Mouse (Mus musculus) midbrain, embryonic 11.5 days (tissue): Measurements from ENCODE around the gene Atp6v0e. TPM values are rescaled to one million over a fixed set of nuclear protein-coding genes. Genes with fewer than 3 reads are reported as not detected.

Experiments used
- ATAC-seq: fragments of 200-750 bp; cut with Nextera tagmentation; 2 replicates; pipeline ENCODE4 v1.8.0; 2017; ENCODE audit warnings: moderate TSS enrichment, moderate library complexity; ENCODE audit not compliant: low FRiP score
- DNase-seq: peaks from one replicate; pipeline ENCODE4 v3.0.0; 2015; ENCODE audit warnings: low spot score; ENCODE audit errors: missing footprints
- H3K27ac ChIP-seq: fragments of 300-500 bp; sonication (generic); 2 replicates; pipeline ENCODE4 v1.5.1; 2014; ENCODE audit warnings: low read depth, low read length
- H3K27me3 ChIP-seq: fragments of 300-500 bp; sonication (generic); 2 replicates; pipeline ENCODE4 v1.6.1; 2014; ENCODE audit warnings: mild to moderate bottlenecking, low read length, moderate library complexity, mixed read lengths; ENCODE audit not compliant: control insufficient read depth, insufficient read depth
- H3K36me3 ChIP-seq: fragments of 300-500 bp; sonication (generic); 2 replicates; pipeline ENCODE4 v1.6.1; 2014; ENCODE audit warnings: mild to moderate bottlenecking, low read length, moderate library complexity, mixed read lengths; ENCODE audit not compliant: control insufficient read depth, insufficient read depth
- H3K4me1 ChIP-seq: fragments of 300-500 bp; sonication (generic); 2 replicates; pipeline ENCODE4 v1.6.1; 2014; ENCODE audit warnings: low read length; ENCODE audit not compliant: control insufficient read depth, insufficient read depth
- H3K4me2 ChIP-seq: fragments of 300-500 bp; sonication (generic); 2 replicates; pipeline ENCODE4 v1.6.1; 2014; ENCODE audit warnings: mild to moderate bottlenecking, moderate library complexity
- H3K4me3 ChIP-seq: fragments of 300-500 bp; sonication (generic); 2 replicates; pipeline ENCODE4 v1.5.1; 2014; ENCODE audit warnings: low read depth, low read length
- H3K9ac ChIP-seq: fragments of 300-500 bp; sonication (generic); 2 replicates; pipeline ENCODE4 v1.6.1; 2014; ENCODE audit warnings: low read length
- H3K9me3 ChIP-seq: fragments of 300-500 bp; sonication (generic); 2 replicates; pipeline ENCODE4 v1.6.1; 2016; ENCODE audit warnings: low read length; ENCODE audit not compliant: control insufficient read depth
- WGBS: fragments of 180-500 bp; shearing (Covaris S2); extraction: QIAGEN DNeasy Blood & Tissue Kit; methylation state at CpG from one replicate; pipeline ENCODE4 v1.1.7; 2014; 5-methylcytosine and 5-hydroxymethylcytosine counted together
- polyA plus RNA-seq: library from polyadenylated mRNA; unstranded; fragments of >200 nt; fragmentation: Nextera tagmentation; extraction: Ambion mirVana; gene quantifications from 2 replicates; pipeline ENCODE4 v1.2.1, GENCODE M21; 2014

Atp6v0e gene
- polyA plus RNA-seq, 1 experiment from 2014 or later = 104 TPM

- H3K27ac ChIP-seq = peak overlapping the region; percentile 73
- ATAC-seq = peak; percentile 98
- WGBS = under 1% methylated on average over 57 of the region's 75 CpGs
Measured at GRCm38 (mm10) chr17:26715916-26716717, 53.1 kb downstream of the Atp6v0e start.

GRCm38 (mm10) chr17:26717868-26718267 lies 54.8 kb downstream of the Atp6v0e start:
- Histone ChIP-seq H3K4me3 (no peak overlapping the region), H3K9me3 (no peaks in the 10 kb centered on the region), H3K4me2 (no peak overlapping the region), H3K27me3 (no peaks in the 10 kb centered on the region), H3K4me1 (no peaks in the 10 kb centered on the region; the same call in 1 of the 2 replicates), H3K9ac (no peak overlapping the region), H3K27ac (no peak overlapping the region), H3K36me3 (no peaks in the 10 kb centered on the region)
- ATAC-seq (no peak), DNase-seq (no peak)
- WGBS = 55% methylated on average over 2 of the region's 2 CpGs

More at GRCm38 (mm10) chr17:26715916-26716717, 53.1 kb downstream of the Atp6v0e start:
- DNase-seq = peak; percentile 99
- Histone ChIP-seq H3K4me3 (peak overlapping the region; percentile 92), H3K9ac (peak overlapping the region; percentile 76), H3K27me3 (no peaks in the 10 kb centered on the region), H3K9me3 (no peaks in the 10 kb centered on the region), H3K4me1 (no peaks in the 10 kb centered on the region; the same call in 1 of the 2 replicates), H3K36me3 (no peaks in the 10 kb centered on the region), H3K4me2 (peak overlapping the region; percentile 66)

GRCm38 (mm10) chr17:26719405-26719804 lies 56.4 kb downstream of the Atp6v0e start:
- Histone ChIP-seq H3K9ac (no peak overlapping the region), H3K4me3 (no peak overlapping the region), H3K27me3 (no peaks in the 10 kb centered on the region), H3K9me3 (no peaks in the 10 kb centered on the region), H3K27ac (no peak overlapping the region), H3K4me2 (no peak overlapping the region), H3K36me3 (no peaks in the 10 kb centered on the region), H3K4me1 (no peaks in the 10 kb centered on the region; the same call in 1 of the 2 replicates)
- DNase-seq (no peak), ATAC-seq (no peak)

- Histone ChIP-seq H3K36me3 (no peaks in the 10 kb centered on the region), H3K4me2 (no peak overlapping the region), H3K27ac (no peak overlapping the region), H3K4me3 (no peak overlapping the region), H3K9me3 (no peaks in the 10 kb centered on the region), H3K9ac (no peak overlapping the region), H3K4me1 (no peaks in the 10 kb centered on the region; the same call in 1 of the 2 replicates), H3K27me3 (no peaks in the 10 kb centered on the region)
- DNase-seq (no peak), ATAC-seq (no peak)
- 73% methylated on average over 2 of the region's 2 CpGs for WGBS
Measured at GRCm38 (mm10) chr17:26721802-26722201, 58.8 kb downstream of the Atp6v0e start.

GRCm38 (mm10) chr17:26724790-26725189 lies 61.8 kb downstream of the Atp6v0e start:
- no peaks in the 10 kb centered on the region for H3K4me1 ChIP-seq
- 63% methylated on average over 1 of the region's 1 CpGs for WGBS
- no peak for DNase-seq
- H3K27ac ChIP-seq = no peak overlapping the region
- H3K9ac ChIP-seq = no peak overlapping the region
- H3K36me3 ChIP-seq = no peaks in the 10 kb centered on the region
- no peaks in the 10 kb centered on the region for H3K9me3 ChIP-seq
- no peaks in the 10 kb centered on the region for H3K27me3 ChIP-seq
- H3K4me2 ChIP-seq = no peak overlapping the region
- no peak for ATAC-seq
- H3K4me3 ChIP-seq = no peak overlapping the region

GRCm38 (mm10) chr17:26726674-26727073 lies 63.6 kb downstream of the Atp6v0e start:
- WGBS = 78% methylated on average over 1 of the region's 1 CpGs

GRCm38 (mm10) chr17:26727110-26727755 lies 64.2 kb downstream of the Atp6v0e start:
- DNase-seq (no peak), ATAC-seq (no peak)
- Histone ChIP-seq H3K9ac (no peak overlapping the region), H3K4me3 (no peak overlapping the region), H3K9me3 (no peaks in the 10 kb centered on the region), H3K27ac (no peak overlapping the region), H3K36me3 (no peaks in the 10 kb centered on the region), H3K4me1 (no peaks in the 10 kb centered on the region), H3K27me3 (no peaks in the 10 kb centered on the region), H3K4me2 (no peak overlapping the region)
- WGBS = 70% methylated on average over 3 of the region's 3 CpGs

More at GRCm38 (mm10) chr17:26726674-26727073, 63.6 kb downstream of the Atp6v0e start:
- Histone ChIP-seq H3K36me3 (no peaks in the 10 kb centered on the region), H3K27me3 (no peaks in the 10 kb centered on the region), H3K27ac (no peak overlapping the region), H3K9me3 (no peaks in the 10 kb centered on the region), H3K4me2 (no peak overlapping the region), H3K4me1 (no peaks in the 10 kb centered on the region), H3K9ac (no peak overlapping the region), H3K4me3 (no peak overlapping the region)
- DNase-seq (no peak), ATAC-seq (no peak)

- no peak overlapping the region for H3K4me2 ChIP-seq
- no peak for DNase-seq
Measured at GRCm38 (mm10) chr17:26742581-26742980, 79.5 kb downstream of the Atp6v0e start.

GRCm38 (mm10) chr17:26743294-26743693 lies 80.3 kb downstream of the Atp6v0e start:
- no peak for DNase-seq
- Histone ChIP-seq H3K4me2 (no peak overlapping the region), H3K9ac (no peak overlapping the region), H3K4me3 (no peak overlapping the region), H3K36me3 (no peaks in the 10 kb centered on the region), H3K4me1 (no peaks in the 10 kb centered on the region), H3K27me3 (no peaks in the 10 kb centered on the region), H3K27ac (no peak overlapping the region), H3K9me3 (no peaks in the 10 kb centered on the region)
- no peak for ATAC-seq
- 56% methylated on average over 1 of the region's 1 CpGs for WGBS

More at GRCm38 (mm10) chr17:26742581-26742980, 79.5 kb downstream of the Atp6v0e start:
- no peaks in the 10 kb centered on the region for H3K4me1 ChIP-seq
- no peaks in the 10 kb centered on the region for H3K9me3 ChIP-seq
- no peak overlapping the region for H3K27ac ChIP-seq
- no peak overlapping the region for H3K4me3 ChIP-seq
- WGBS = 52% methylated on average over 4 of the region's 4 CpGs
- H3K9ac ChIP-seq = no peak overlapping the region
- no peaks in the 10 kb centered on the region for H3K27me3 ChIP-seq
- no peaks in the 10 kb centered on the region for H3K36me3 ChIP-seq
- no peak for ATAC-seq
